Mouse (Mus musculus) thymus, postnatal 36 days (tissue): Measurements from ENCODE around the gene Gbx2.

Source experiments
- DNase-seq, 2 experiments: peaks; one replicate each; pipeline ENCODE4 v3.0.0; 2022; ENCODE audit warnings: mixed read lengths in 2 of 2

The Gbx2 gene

DNA sequence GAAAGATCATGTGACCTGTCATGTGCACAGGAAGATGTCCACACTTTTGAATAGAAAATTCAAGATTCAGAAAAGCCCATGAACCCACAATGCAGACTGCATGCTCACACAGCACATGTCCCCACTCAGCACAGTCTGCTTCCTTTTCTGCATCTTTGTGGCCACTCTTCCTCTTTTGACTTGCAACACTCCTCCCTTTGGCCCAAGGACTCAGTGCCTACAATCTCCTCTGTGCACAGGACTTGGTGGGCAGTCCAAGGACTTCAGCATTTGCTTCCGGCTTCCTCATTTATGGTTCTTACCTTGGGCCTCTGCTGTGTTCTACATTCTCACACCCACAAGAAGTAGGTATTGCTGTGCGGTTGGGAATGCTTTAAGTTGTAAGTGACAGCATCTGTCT, 28.7 kb downstream of the Gbx2 start:
- DNase-seq, result no peak

DNA sequence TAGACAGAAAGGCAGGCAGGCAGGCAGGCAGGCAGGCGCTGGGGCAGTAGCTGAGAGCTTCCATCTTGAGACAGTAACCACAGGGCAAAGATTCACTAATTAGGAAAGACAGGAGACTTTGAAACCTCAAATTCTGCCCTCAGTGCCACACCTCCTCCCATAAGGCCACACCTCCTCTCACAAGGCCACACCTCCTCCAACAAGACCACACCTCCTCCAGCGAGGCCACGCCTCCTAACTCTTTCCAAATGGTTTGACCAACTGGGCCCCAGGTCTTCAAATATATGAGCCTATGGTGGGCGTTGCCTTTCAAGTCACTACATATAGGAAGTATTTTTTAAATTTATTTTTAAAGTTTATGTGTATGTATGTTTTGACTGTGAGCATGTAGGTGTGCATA, 29.6 kb downstream of the Gbx2 start:
- no peak for DNase-seq

DNA sequence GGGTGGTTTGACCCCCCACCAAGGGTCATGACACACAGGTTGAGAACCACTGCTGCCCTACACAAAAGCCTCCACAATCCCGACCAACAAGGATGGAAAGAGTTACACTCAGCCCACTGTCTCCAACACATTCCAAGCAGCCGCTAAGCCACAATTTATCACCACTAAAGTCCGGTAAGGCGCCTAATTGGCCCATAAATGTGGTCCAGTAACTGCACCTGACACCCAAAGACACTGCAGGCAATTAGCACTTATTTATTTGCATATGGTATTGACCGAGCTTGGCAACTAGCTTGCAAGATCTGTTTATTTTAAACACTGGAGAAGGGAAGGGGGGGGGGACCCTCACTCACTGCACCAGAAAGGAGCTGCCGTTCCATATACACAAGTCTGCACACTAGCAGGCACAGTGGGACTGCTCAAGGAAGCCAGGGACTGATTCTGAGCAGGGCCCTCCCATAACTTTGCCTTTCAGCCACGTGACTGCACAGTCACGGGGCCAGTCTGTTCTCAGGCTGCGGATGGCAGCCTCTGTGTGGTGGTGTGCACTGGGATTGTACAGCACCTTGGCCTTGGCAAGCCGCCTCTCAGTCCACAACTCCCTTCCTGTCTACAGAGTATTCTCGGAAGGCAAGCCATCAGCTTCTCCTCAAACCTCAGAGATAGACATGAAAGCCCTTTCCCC, 31.1 kb downstream of the Gbx2 start:
- DNase-seq, result no peak

DNA sequence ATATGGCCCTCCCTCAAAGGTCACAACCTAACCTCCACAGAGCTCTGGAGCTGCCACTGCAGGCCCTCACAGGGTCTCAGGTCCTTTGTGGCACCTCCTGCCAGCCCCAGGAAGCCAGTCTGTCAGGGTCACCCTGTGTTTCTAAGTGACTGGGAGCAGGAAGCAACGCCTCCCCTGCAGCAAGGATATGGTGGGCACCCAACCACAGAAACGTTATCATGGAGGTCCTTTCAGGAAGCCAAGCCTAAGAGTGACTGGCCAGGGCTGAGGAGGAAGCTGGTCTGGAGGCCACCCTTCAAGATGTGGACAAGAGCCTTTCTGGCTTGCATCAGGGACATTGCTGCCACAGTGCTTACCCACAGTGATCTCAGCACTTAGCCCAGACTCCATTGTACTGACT, 31.9 kb downstream of the Gbx2 start:
- no peak for DNase-seq

DNA sequence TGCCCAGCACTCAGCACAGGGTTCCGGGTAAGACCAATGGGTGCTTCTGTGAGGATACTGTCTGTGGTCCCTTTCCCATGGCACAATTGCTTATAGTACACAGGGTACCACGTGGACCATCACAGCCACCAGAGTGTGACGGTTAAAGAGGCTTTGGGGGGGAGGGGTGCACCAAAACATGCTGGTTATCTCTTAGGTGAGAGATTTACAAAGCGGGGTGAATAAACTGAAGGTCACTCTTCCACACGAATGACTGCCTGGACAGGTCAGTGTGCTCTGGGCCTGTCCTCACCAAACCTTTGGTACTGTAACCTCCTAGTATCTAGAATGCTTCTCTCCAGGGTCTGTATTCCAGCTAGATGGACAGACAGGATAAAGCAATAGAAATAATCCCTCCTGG, 35.2 kb downstream of the Gbx2 start:
- no peak for DNase-seq

DNA sequence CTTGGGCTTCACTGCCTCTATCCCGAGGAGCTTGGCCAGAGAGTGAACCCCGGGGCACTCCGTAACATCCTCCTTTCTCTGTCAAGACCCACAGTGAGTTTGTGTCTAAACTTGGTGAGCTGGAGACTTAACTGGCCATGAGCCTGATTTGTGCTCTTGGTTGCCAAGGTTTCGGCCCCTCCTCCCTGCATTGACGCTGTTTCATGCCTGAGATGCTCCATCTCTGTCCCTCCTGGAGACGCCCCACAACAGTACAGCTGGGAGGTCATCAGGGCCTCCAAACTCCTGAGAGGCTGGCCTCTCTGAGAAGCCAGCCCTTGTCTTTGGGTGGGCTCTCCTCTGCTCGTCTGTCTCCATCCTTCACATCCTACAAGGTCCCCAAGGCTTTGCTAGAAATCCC, 38.7 kb downstream of the Gbx2 start:
- DNase-seq, result no peak

DNA sequence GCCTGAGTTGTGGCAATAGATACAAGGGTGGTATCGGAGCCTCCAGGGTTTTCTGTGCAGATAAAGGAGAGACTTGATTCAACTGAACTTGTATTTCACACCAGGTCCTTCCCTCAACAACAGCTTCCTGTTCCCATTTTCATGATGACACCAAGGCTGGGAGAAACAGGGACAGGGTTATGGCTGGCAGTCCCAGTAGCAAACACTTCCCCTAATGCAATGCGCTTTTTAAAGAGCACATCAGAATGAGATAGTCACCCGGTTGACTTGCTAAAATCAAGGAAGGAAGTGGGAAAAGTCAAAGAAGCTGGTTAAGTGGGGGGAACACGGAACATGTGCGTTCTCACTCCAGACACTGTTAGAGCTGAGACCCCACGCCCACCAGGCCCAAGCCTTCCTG, 39.6 kb downstream of the Gbx2 start:
- no peak for DNase-seq

DNA sequence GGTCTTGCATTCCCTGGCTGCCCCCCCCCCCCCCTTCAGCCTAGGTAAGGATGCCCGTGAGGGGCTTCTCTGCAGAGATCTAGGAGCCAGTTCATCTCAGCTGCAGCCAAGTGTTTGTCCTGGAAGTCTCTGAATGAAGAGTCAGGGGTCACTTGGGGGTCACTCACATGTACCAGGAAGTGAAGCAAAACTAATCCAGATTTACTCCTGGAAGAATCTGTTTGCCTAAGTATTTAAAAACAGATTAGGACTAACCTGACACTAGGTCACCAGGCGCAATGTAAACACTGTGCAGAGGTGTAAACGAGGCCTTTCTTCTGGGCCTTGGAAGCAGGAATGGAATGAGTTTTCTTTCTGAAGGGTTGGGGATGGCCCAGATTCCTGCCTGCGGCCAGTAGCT, 45.3 kb downstream of the Gbx2 start:
- no peak for DNase-seq

DNA sequence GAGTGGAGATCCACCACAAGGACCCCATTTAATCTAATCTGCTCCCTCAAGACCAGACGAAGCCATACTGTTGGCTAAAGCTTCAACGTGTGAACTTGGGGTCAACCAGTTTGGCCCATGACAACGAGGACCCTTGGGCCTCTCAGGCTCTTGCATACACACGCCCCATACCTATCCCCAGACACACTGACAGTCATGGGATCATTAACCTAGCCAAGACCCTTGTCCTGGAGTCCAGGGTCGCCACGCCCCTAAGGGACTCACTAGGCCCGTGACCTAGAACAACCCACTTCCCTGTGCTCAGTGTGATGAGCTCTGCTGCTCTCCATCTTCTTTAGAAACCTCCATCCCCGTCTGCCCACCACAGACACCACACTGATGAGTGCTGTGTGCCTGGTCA, 46.6 kb downstream of the Gbx2 start:
- DNase-seq, result no peak

DNA sequence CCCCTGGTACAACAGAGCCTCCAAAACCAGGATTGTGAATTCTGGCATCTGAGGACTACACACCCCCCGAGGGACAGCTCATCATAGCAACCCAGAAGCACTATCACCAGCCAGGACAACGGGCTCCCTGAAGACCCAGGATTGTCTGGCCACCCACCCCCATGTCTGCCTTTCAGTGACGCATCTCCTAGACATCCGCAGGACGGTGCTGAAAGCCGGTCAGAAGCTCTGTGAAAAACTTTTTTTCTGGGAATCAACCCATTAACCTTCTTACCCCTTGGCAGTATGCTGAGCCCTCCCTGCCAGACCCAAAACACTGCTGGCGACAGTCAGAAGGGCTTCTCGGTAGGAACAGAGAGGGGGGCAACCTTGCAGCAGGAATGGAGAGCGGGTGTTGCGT, 50.1 kb downstream of the Gbx2 start:
- DNase-seq, result no peak

DNA sequence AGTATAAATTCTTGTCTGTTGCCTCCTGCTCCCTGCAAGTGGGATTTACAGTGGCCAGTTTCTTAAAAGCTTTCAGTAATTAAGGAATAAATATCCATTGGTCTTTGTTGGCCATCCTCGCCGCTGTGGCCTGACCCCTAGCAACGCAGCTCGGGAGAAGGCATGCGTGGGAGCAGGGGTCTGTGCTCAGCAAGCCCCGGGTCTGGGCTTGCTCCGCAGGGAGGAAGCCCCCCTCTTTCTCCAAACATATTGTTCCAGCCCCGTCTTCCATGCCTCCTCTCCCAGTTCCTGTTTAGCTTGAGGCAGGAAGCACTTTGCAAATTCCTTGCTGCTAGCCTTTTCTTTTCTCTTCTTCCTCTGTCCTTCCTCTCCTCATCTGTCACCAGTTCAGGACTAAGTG, 50.8 kb downstream of the Gbx2 start:
- DNase-seq, result no peak

DNA sequence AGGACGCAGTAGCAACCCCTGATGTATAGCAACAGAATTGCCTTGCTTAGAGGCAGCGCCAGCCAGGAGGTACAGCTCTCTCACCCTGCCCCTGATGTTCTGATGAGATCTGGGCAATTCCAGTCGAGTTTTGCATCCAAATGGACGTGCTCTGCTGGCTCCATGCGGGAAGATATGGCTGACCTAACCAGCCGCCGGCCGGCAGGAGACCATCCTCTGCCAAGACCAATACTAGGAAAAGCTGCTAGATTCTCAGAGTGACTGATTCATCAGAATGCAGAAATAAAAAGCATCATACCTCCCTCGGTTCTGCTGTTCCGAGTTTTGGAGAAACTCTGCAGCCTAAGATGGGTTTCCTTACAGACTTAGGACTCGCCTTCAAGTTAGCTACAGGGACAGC, 52.5 kb downstream of the Gbx2 start:
- DNase-seq, result no peak
